Mouse (Mus musculus) naive thymus-derived CD4-positive, alpha-beta T cell, adult 5 months (primary cell): ENCODE measurements around the gene Zfp108. TPM values are rescaled to one million over a fixed set of nuclear protein-coding genes. Genes with fewer than 3 reads are reported as not detected.

ENCODE experiments used
- polyA plus RNA-seq: library from polyadenylated mRNA; unstranded; fragments of 100-300 nt; shearing (Covaris generic); gene quantifications from one replicate; pipeline ENCODE4 v1.2.1, GENCODE M21; 2017

Zfp108 gene
- 0.21 TPM for polyA plus RNA-seq

DNA sequence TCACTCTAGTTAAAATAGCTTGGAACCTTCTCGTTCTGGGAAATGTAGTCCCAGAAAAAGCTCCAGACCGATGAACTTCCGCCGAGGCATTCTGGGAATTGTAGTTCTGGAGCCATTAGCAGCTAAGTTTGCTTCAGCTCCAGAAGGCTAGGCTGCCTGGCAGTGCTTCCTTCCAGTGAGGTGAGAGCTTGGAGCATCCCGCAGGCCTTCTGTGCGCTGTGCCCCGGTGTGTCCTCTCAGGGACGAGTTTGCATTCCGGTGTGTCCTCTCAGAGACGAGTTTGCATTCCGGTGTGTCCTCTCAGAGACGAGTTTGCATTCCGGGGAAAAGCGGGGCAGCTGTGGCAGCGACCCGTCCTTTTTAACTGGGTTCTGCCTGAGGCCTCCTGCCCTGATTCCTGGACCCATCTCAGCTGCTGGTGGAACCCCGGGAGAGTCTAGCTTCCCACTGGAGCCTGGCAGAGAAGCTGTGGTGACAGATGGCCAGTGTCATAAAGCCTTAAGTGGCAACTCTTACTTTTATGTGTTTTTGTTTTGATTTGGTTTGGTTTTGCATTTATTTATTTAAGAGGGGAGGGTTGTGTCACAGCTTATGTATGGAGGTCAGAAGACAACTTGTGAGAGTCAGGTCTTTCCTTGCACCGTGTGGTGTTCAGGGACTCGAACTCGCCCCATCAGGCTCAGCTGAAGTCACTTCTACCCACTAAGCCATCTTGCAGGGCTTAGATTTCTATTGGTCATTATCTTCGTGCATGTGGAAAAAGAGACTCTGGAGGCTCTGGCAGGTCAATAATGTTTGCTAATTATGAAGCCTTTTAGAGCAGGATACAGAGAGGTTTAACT is at the start of gene Zfp108:
Gene Zfp108 (plus strand): TSS at position 162 of the 842 bp plus-strand sequence.

DNA sequence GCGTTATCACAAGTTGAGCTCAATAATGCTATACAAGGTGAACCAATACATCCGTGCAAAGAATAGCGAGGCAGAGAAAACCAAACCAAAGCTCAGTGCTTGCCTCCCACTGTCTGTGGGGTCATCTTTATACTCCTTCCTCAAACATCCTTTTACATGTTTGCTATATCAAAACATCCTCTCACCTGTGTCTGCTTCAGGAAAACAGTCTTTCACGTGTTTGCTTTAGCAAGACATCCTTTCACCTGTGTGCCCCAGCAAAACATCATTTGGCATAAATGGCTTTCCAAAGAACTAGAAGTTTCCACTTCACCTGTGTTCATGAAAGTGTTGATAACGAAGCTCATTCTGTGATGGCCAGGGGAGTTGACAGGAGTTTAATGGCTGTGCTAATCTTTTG is 43.3 kb upstream of the Zfp108 start, which contains the start of gene Zfp111:
Gene Zfp111 (minus strand): TSS at position 101 of the 400 bp plus-strand sequence.

DNA sequence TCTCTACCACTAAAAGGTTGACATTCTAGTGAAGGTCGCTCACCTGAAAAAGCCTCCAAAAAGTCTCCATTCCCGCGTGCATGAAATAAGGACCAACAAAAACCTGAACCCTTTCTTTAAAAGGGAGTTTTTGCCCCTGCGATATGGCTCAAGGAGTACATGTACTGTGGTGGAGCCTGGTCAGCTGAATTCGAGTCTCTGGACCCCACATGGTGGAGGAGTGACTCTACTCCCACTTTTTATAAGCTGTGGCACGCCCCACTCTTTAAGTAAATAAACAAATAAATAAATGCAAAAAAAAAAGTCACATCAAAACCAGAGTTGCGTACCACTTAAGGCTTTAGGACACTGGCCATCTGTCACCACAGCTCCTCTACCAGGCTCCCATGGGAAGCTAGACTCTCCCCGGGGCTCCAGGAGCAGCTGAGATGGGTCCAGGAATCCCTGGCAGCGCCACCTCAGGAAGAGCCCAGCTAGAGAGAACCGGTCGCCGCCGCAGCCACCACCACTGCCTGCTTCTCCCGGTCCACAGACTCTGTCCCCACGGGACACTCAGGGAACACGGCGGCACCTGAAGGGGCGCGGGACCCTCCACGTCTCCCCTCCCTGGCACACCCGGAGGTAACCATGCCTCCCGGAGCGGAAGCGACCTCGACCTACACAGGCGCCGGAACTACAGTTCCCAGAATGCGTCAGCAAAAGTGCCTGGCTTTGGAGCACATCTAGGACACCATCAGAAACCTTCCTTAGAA is 17.4 kb upstream of the Zfp108 start, which contains the start of gene Zfp109:
Gene Zfp109 (minus strand): TSS at position 521 of the 752 bp plus-strand sequence.

DNA sequence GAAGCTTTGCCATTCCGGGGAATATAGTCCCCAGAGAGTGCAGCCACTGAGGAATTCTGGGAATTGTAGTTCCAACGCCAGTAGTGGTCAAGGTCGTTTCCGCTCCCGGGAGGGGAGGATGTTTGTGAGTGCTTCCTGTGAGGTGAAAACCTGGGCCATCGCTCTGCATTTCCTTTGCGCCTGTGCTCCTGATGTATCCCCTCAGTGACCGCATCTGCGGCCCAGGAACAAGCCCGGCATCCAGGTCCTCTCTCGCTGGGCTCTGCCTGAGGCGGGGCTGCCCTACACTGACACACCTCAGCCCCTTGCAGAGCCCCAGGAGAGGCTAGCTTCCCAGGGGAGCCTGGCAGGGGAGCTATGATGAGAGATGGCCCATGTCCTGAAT is 15.7 kb downstream of the Zfp108 start, which contains the start of gene Zfp93:
Gene Zfp93 (plus strand): TSS at position 133 of the 385 bp plus-strand sequence.

DNA sequence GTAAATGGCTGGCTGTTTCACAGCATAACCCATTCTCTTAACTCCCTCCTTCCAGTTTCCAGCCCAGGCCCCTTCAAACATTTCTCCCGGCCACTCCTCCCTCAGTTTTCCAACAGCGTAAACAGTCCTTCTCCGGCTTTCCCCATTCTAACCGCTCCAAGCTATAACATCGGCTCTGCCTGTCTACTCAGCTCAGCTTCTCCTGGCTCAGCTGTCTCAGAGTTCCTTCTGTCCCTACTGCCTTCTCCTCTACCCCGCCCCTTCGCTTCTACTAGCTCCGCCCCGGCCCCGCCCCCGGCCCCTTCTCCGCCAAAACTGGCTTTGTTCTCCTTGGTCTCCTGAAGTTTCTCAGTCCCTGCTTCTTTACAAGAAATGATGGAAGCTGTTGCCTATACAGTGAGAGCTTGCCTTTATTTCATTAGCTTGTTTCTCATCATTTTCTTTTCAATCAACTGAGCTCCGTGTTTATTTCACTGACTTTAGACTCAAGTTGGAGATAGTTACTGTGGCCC is 46.2 kb downstream of the Zfp108 start, which contains the start of gene Zfp61:
Gene Zfp61 (minus strand): TSS at position 462 of the 512 bp plus-strand sequence.

Other genes with a start within 250 kb of the Zfp108 start
- 0.07 TPM for gene Vmn1r183, start 201.5 kb upstream of the Zfp108 start, polyA plus RNA-seq
- 42.6 TPM for gene Zfp180, start 172.9 kb upstream of the Zfp108 start, polyA plus RNA-seq
- 1.3 TPM for gene Zfp112, start 142.5 kb upstream of the Zfp108 start, polyA plus RNA-seq
- gene Zfp235, start 120.6 kb upstream of the Zfp108 start, polyA plus RNA-seq, result 7.0 TPM
- 0.21 TPM for gene Zfp114, start 79.7 kb upstream of the Zfp108 start, polyA plus RNA-seq
- gene Zfp111, start 43.4 kb upstream of the Zfp108 start, polyA plus RNA-seq, result not detected
- 2.0 TPM for gene Zfp109, start 17.2 kb upstream of the Zfp108 start, polyA plus RNA-seq
- gene Zfp93, start 15.6 kb downstream of the Zfp108 start, polyA plus RNA-seq, result 1.3 TPM
- 10.0 TPM for gene Zfp61, start 46.4 kb downstream of the Zfp108 start, polyA plus RNA-seq
- gene Zfp94, start 61.9 kb downstream of the Zfp108 start, polyA plus RNA-seq, result 2.5 TPM
- gene Tescl, start 79.1 kb downstream of the Zfp108 start, polyA plus RNA-seq, result not detected
- gene Lypd5, start 94.4 kb downstream of the Zfp108 start, polyA plus RNA-seq, result not detected
- gene Kcnn4, start 115.5 kb downstream of the Zfp108 start, polyA plus RNA-seq, result 190 TPM
- 86.3 TPM for gene Smg9, start 144.8 kb downstream of the Zfp108 start, polyA plus RNA-seq
- 1.4 TPM for gene Irgc1, start 197.5 kb downstream of the Zfp108 start, polyA plus RNA-seq
- gene Plaur, start 207.7 kb downstream of the Zfp108 start, polyA plus RNA-seq, result 133 TPM
- gene Cadm4, start 227.2 kb downstream of the Zfp108 start, polyA plus RNA-seq, result 0.42 TPM